Mouse (Mus musculus) cortical plate, adult 2 months (tissue): Measurements from ENCODE around the gene 9130019O22Rik.

Experiments used
- CTCF ChIP-seq: fragments of 200-500 bp; IDR thresholded peaks from 2 replicates; pipeline ENCODE4 v1.5.1; 2011; ENCODE audit warnings: mild to moderate bottlenecking, control low read depth, low read length; ENCODE audit not compliant: insufficient read depth; ENCODE audit errors: extremely low read depth
- POLR2A ChIP-seq: fragments of 200-500 bp; IDR thresholded peaks from 2 replicates; pipeline ENCODE4 v1.6.1; 2011; ENCODE audit warnings: mild to moderate bottlenecking, low read length, control low read depth; ENCODE audit not compliant: insufficient read depth; ENCODE audit errors: extremely low read depth

- TF ChIP-seq CTCF (no peak), POLR2A (no peak)
Observed at GRCm38 (mm10) chr7:127363475-127363921, 23.5 kb downstream of the 9130019O22Rik start.
